Mouse (Mus musculus) natural killer cell, adult 2 months (primary cell): ENCODE measurements at regions not wholly inside any gene's neighbourhood (a gene's known extent, or its start where the extent isn't known, plus 50 kb on each side); places are given as distances from the start of the nearest gene placed in this dataset.
"Not testable (repeated sequence)": the region's sequence is repeated elsewhere in the genome, so short reads cannot be mapped to it uniquely, and the experiment has no call there.

Experiments
- DNase-seq, 2 experiments: peaks; one replicate each; pipeline ENCODE4 v3.0.0; 2022; ENCODE audit warnings: low spot score in 2 of 2

- DNase-seq: peak; percentile 2 to 32
Observed at GRCm38 (mm10) chr3:80079801-80080418, 195.6 kb downstream of the Fam198b start.

- DNase-seq: no peak
Observed at GRCm38 (mm10) chr3:80081210-80081609, 196.9 kb downstream of the Fam198b start.

- no peak for DNase-seq
Observed at GRCm38 (mm10) chr3:80082780-80083519, 198.6 kb downstream of the Fam198b start.

GRCm38 (mm10) chr3:80084168-80084567 is 199.8 kb downstream of the Fam198b start:
- DNase-seq: no peak

GRCm38 (mm10) chr3:80099625-80100024 is 215.3 kb downstream of the Fam198b start:
- no peak for DNase-seq

GRCm38 (mm10) chr3:80120177-80120736 is 235.9 kb downstream of the Fam198b start:
- no peak for DNase-seq

GRCm38 (mm10) chr3:80123666-80124065 is 239.3 kb downstream of the Fam198b start:
- DNase-seq: no peak

- no peak for DNase-seq
Observed at GRCm38 (mm10) chr3:80124621-80125020, 240.3 kb downstream of the Fam198b start.

GRCm38 (mm10) chr3:80141697-80142096 is 257.4 kb downstream of the Fam198b start:
- DNase-seq: no peak

- DNase-seq: no peak
Observed at GRCm38 (mm10) chr3:80160473-80160872, 276.1 kb downstream of the Fam198b start.

- no peak for DNase-seq
Observed at GRCm38 (mm10) chr3:80181749-80182148, 297.4 kb downstream of the Fam198b start.

GRCm38 (mm10) chr3:80182161-80182560 is 297.8 kb downstream of the Fam198b start:
- DNase-seq: not testable (repeated sequence)

GRCm38 (mm10) chr3:80187406-80187805 is 303.1 kb downstream of the Fam198b start:
- DNase-seq: no peak

GRCm38 (mm10) chr3:80200904-80201303 is 316.6 kb downstream of the Fam198b start:
- no peak for DNase-seq

GRCm38 (mm10) chr3:80204821-80205220 is 320.5 kb downstream of the Fam198b start:
- no peak for DNase-seq

- no peak for DNase-seq
Observed at GRCm38 (mm10) chr3:80205351-80205750, 321.0 kb downstream of the Fam198b start.

GRCm38 (mm10) chr3:80207022-80207421 is 322.7 kb downstream of the Fam198b start:
- DNase-seq: no peak

- no peak for DNase-seq
Observed at GRCm38 (mm10) chr3:80208028-80208427, 323.7 kb downstream of the Fam198b start.

- DNase-seq: no peak
Observed at GRCm38 (mm10) chr3:80209596-80209995, 325.3 kb downstream of the Fam198b start.

- no peak for DNase-seq
Observed at GRCm38 (mm10) chr3:80211323-80212109, 327.2 kb downstream of the Fam198b start.

GRCm38 (mm10) chr3:80248611-80249010 is 364.3 kb downstream of the Fam198b start:
- no peak for DNase-seq

GRCm38 (mm10) chr3:80249974-80250373 is 365.6 kb downstream of the Fam198b start:
- no peak for DNase-seq
